Mouse (Mus musculus): ENCODE results near the gene Cdkn2c. TPM values are rescaled to one million over a fixed set of nuclear protein-coding genes. Genes with fewer than 3 reads are reported as not detected.

Gene Cdkn2c
- polyA plus RNA-seq, 1 experiment from 2014 or later: 16.0 TPM

- H3K27ac ChIP-seq (ENCODE audit: low read length): no peak overlapping the region
- H3K9me3 ChIP-seq (ENCODE audit: control insufficient read depth, low read length): no peaks in the 10 kb centered on the region
- no peaks in the 10 kb centered on the region; the same call in 1 of the 2 replicates for H3K27me3 ChIP-seq (ENCODE audit: control insufficient read depth, insufficient read depth, low read depth, low read length)
- no peaks in the 10 kb centered on the region for H3K4me1 ChIP-seq (replicated peaks; ENCODE audit: control insufficient read depth, insufficient read depth, low read length)
- 44% methylated on average over 4 of the region's 4 CpGs for WGBS
- ATAC-seq (ENCODE audit: low read depth): no peak
- H3K9ac ChIP-seq (ENCODE audit: low read length): no peak overlapping the region
- H3K4me2 ChIP-seq (ENCODE audit: low read depth, low read length): no peak overlapping the region
- no peaks in the 10 kb centered on the region for H3K36me3 ChIP-seq (ENCODE audit: control insufficient read depth, insufficient read depth, low read length)
- H3K4me3 ChIP-seq (ENCODE audit: low read length): no peak overlapping the region
Observed at GRCm38 (mm10) chr4:109647281-109647680, 19.7 kb downstream of the Cdkn2c start.

- WGBS: 48% methylated on average over 3 of the region's 3 CpGs
- peak; percentile 91 for ATAC-seq (ENCODE audit: low read depth)
Observed at GRCm38 (mm10) chr4:109641451-109641850, 25.5 kb downstream of the Cdkn2c start.

GRCm38 (mm10) chr4:109640141-109640540 lies 26.8 kb downstream of the Cdkn2c start:
- no peaks in the 10 kb centered on the region for H3K27me3 ChIP-seq (ENCODE audit: control insufficient read depth, insufficient read depth, low read depth, low read length)
- ATAC-seq (ENCODE audit: low read depth): peak; percentile 72
- H3K9ac ChIP-seq (ENCODE audit: low read length): no peak overlapping the region
- peaks cover 5% of the 10 kb centered on the region; the same call in 1 of the 2 replicates for H3K4me1 ChIP-seq (replicated peaks; ENCODE audit: control insufficient read depth, insufficient read depth, low read length)
- no peak overlapping the region for H3K27ac ChIP-seq (ENCODE audit: low read length)
- no peak overlapping the region for H3K4me3 ChIP-seq (ENCODE audit: low read length)
- 72% methylated on average over 7 of the region's 7 CpGs for WGBS
- H3K9me3 ChIP-seq (ENCODE audit: control insufficient read depth, low read length): no peaks in the 10 kb centered on the region
- H3K36me3 ChIP-seq (ENCODE audit: control insufficient read depth, insufficient read depth, low read length): no peaks in the 10 kb centered on the region
- no peak overlapping the region for H3K4me2 ChIP-seq (ENCODE audit: low read depth, low read length)

More at GRCm38 (mm10) chr4:109641451-109641850, 25.5 kb downstream of the Cdkn2c start:
- Histone ChIP-seq H3K9ac (ENCODE audit: low read length) (no peak overlapping the region), H3K27me3 (ENCODE audit: control insufficient read depth, insufficient read depth, low read depth, low read length) (no peaks in the 10 kb centered on the region), H3K4me3 (ENCODE audit: low read length) (no peak overlapping the region), H3K27ac (ENCODE audit: low read length) (no peak overlapping the region), H3K9me3 (ENCODE audit: control insufficient read depth, low read length) (no peaks in the 10 kb centered on the region), H3K36me3 (ENCODE audit: control insufficient read depth, insufficient read depth, low read length) (no peaks in the 10 kb centered on the region), H3K4me1 (replicated peaks; ENCODE audit: control insufficient read depth, insufficient read depth, low read length) (peaks cover 5% of the 10 kb centered on the region; the same call in 1 of the 2 replicates), H3K4me2 (ENCODE audit: low read depth, low read length) (no peak overlapping the region)

GRCm38 (mm10) chr4:109639356-109639755 lies 27.6 kb downstream of the Cdkn2c start:
- Histone ChIP-seq H3K4me2 (ENCODE audit: low read depth, low read length) (no peak overlapping the region), H3K27me3 (ENCODE audit: control insufficient read depth, insufficient read depth, low read depth, low read length) (no peaks in the 10 kb centered on the region), H3K27ac (ENCODE audit: low read length) (no peak overlapping the region), H3K9ac (ENCODE audit: low read length) (no peak overlapping the region), H3K4me3 (ENCODE audit: low read length) (no peak overlapping the region), H3K36me3 (ENCODE audit: control insufficient read depth, insufficient read depth, low read length) (no peaks in the 10 kb centered on the region), H3K4me1 (replicated peaks; ENCODE audit: control insufficient read depth, insufficient read depth, low read length) (peaks cover 5% of the 10 kb centered on the region; the same call in 1 of the 2 replicates), H3K9me3 (ENCODE audit: control insufficient read depth, low read length) (no peaks in the 10 kb centered on the region)
- no peak for ATAC-seq (ENCODE audit: low read depth)
- 83% methylated on average over 9 of the region's 9 CpGs for WGBS

GRCm38 (mm10) chr4:109634971-109635370 lies 32.0 kb downstream of the Cdkn2c start:
- no peak overlapping the region for H3K27ac ChIP-seq (ENCODE audit: low read length)
- WGBS: 87% methylated on average over 2 of the region's 2 CpGs

DNA sequence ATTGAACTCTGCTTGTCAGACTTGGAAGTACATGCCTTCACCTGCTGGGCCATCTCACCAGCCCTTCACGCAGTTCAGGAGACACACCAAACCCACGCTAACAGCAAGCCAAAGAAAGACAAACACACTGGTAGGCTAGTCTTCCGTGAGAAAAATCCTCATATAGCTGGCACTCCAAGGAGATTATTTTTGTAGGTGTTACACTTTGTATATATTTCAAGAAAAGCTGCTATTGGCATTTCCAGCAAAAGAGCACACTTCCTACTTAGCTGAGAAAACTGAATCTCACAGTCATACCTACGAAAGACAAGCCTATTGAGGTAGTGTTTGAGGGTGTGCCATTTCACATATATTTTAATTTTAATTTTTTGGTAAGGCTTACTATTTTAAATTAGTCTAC lies 36.0 kb downstream of the Cdkn2c start:
- Histone ChIP-seq H3K27me3 (ENCODE audit: control insufficient read depth, insufficient read depth, low read depth, low read length) (no peaks in the 10 kb centered on the region), H3K27ac (ENCODE audit: low read length) (no peak overlapping the region), H3K4me1 (replicated peaks; ENCODE audit: control insufficient read depth, insufficient read depth, low read length) (0 out of 2 replicates have a peak, but pooled peaks cover 4% of the 10 kb centered on the region), H3K4me2 (ENCODE audit: low read depth, low read length) (no peak overlapping the region), H3K36me3 (ENCODE audit: control insufficient read depth, insufficient read depth, low read length) (no peaks in the 10 kb centered on the region), H3K4me3 (ENCODE audit: low read length) (no peak overlapping the region), H3K9ac (ENCODE audit: low read length) (no peak overlapping the region), H3K9me3 (ENCODE audit: control insufficient read depth, low read length) (no peaks in the 10 kb centered on the region)
- WGBS: 74% methylated on average over 4 of the region's 4 CpGs
- ATAC-seq (ENCODE audit: low read depth): no peak

More at GRCm38 (mm10) chr4:109634971-109635370, 32.0 kb downstream of the Cdkn2c start:
- Histone ChIP-seq H3K9ac (ENCODE audit: low read length) (no peak overlapping the region), H3K36me3 (ENCODE audit: control insufficient read depth, insufficient read depth, low read length) (no peaks in the 10 kb centered on the region), H3K4me3 (ENCODE audit: low read length) (no peak overlapping the region), H3K9me3 (ENCODE audit: control insufficient read depth, low read length) (no peaks in the 10 kb centered on the region), H3K27me3 (ENCODE audit: control insufficient read depth, insufficient read depth, low read depth, low read length) (no peaks in the 10 kb centered on the region), H3K4me1 (replicated peaks; ENCODE audit: control insufficient read depth, insufficient read depth, low read length) (0 out of 2 replicates have a peak, but pooled peaks cover 4% of the 10 kb centered on the region), H3K4me2 (ENCODE audit: low read depth, low read length) (no peak overlapping the region)
- ATAC-seq (ENCODE audit: low read depth): no peak

GRCm38 (mm10) chr4:109630215-109630614 lies 36.8 kb downstream of the Cdkn2c start:
- ATAC-seq (ENCODE audit: low read depth): peak; percentile 93
- H3K4me3 ChIP-seq (ENCODE audit: low read length): no peak overlapping the region
- 23% methylated on average over 2 of the region's 2 CpGs for WGBS

GRCm38 (mm10) chr4:109612596-109612995 lies 54.4 kb downstream of the Cdkn2c start:
- Histone ChIP-seq H3K27me3 (ENCODE audit: control insufficient read depth, insufficient read depth, low read depth, low read length) (no peaks in the 10 kb centered on the region), H3K36me3 (ENCODE audit: control insufficient read depth, insufficient read depth, low read length) (no peaks in the 10 kb centered on the region), H3K9me3 (ENCODE audit: control insufficient read depth, low read length) (no peaks in the 10 kb centered on the region), H3K27ac (ENCODE audit: low read length) (no peak overlapping the region), H3K4me3 (ENCODE audit: low read length) (no peak overlapping the region), H3K4me2 (ENCODE audit: low read depth, low read length) (no peak overlapping the region), H3K4me1 (replicated peaks; ENCODE audit: control insufficient read depth, insufficient read depth, low read length) (no peaks in the 10 kb centered on the region), H3K9ac (ENCODE audit: low read length) (no peak overlapping the region)
- ATAC-seq (ENCODE audit: low read depth): no peak
- 56% methylated on average over 4 of the region's 4 CpGs for WGBS

More at GRCm38 (mm10) chr4:109630215-109630614, 36.8 kb downstream of the Cdkn2c start:
- no peaks in the 10 kb centered on the region for H3K9me3 ChIP-seq (ENCODE audit: control insufficient read depth, low read length)
- no peak overlapping the region for H3K9ac ChIP-seq (ENCODE audit: low read length)
- H3K4me1 ChIP-seq (replicated peaks; ENCODE audit: control insufficient read depth, insufficient read depth, low read length): 0 out of 2 replicates have a peak, but pooled peaks cover 4% of the 10 kb centered on the region
- no peaks in the 10 kb centered on the region for H3K36me3 ChIP-seq (ENCODE audit: control insufficient read depth, insufficient read depth, low read length)
- no peak overlapping the region for H3K4me2 ChIP-seq (ENCODE audit: low read depth, low read length)
- H3K27ac ChIP-seq (ENCODE audit: low read length): no peak overlapping the region
- H3K27me3 ChIP-seq (ENCODE audit: control insufficient read depth, insufficient read depth, low read depth, low read length): no peaks in the 10 kb centered on the region

Measured in lung, embryonic 16.5 days (tissue).